Mouse (Mus musculus): ENCODE results near the gene Syne4.

Gene Syne4

DNA sequence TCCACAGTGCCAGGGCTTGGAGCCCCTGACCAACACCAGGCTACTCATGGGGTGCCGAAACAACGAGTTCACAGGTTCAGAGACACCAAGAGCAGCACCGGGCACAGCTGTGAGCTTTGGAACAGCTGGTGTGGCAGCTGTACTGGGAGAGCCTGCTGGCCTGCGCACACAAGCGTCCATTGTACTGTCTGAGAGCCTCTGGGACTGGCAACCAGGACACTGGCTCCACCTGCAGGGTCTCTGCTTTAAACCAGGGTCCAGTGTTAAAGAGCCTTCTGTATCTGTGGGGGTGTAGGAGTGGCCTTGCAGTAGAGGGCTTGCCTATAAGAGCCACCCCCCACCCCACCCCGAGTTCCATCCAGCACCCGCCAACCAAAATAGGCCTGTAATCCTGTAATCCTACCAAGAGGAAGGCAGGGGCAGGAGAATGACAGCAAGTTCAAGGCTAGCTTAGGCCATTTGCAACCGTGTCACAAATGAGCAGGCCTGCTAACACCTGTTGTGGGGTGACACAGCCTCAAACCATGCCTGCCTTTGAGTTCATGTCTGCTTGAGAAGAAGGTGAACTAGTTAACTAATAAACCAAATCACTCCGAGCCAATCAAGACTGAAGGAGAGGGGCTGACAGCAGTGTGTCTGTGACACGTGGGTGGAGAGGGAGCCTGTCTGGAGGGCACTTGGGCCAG, 24.8 kb upstream of the Syne4 start:
- TF ChIP-seq GATA4 (IDR thresholded peaks at IDR 0.05; ENCODE audit: insufficient replicate concordance, low read length): no peak

DNA sequence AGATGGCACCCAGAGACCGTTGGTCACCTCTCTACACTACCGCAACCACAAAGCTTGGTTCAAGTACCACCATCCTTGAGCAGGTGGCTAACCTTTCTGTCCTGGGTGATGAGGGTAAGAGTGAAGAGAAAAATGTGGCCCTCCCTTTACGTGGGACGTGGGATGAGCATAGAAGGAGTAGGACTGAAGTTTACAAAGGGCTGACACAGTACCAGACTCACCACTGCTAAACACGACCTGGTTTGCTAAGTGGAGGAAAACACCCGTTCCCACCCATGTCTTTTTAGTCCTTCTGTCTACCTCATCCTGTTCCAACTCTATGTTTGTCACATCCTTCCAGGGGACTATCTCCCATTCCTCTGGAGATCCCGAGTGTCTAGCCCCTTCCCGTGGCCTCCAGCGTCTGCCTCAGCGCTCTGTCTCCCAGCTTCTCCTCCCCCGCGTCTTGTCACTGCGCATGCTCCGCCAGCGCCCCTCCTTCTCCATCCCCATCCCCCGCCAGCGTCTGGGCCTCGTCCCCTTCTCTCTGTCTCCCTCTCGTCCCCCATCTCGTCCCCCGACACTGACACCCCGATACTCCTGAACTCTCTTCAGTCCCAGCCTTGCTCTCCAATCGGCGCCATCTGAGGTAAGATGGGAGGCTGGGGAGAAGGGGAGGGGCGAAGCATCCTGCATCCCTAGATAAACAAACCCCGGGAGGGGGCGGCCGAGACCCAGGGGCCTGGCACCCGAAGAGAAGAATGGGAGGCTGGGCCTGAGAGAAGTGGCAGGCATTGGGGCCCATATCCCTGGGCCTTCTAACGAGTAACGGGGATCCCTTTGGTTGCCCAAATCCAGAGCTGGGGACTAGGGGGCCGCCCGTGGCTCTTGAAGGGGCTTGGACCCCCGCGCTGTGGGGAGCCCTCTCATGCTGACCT, 23.1 kb upstream of the Syne4 start, which contains the start of gene Clip3:
Gene Clip3, plus strand, starts transcription at position 514 of the 917 bp plus-strand sequence.
- no peak for TF ChIP-seq GATA4 (IDR thresholded peaks at IDR 0.05; ENCODE audit: insufficient replicate concordance, low read length)

DNA sequence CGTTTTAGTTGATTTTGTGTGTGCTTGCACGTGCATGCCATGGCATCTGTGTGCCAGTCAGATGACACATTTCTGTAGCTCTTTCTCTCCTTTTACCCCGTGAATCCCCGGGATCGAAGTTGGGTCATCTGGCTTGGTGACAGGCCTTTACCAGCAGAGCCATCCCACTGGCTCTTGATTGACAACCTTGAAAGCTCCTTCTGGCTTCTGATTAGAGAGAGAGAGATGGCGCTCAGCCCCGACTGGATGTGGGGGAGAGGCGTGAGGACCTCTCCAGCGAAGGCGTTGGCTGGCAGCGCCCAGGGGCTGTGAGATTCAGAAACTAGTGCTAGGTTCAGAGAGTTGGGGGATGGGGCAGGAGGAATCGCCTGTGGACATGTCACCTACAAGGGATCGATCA, 20.8 kb upstream of the Syne4 start:
- no peak for TF ChIP-seq GATA4 (IDR thresholded peaks at IDR 0.05; ENCODE audit: insufficient replicate concordance, low read length)

DNA sequence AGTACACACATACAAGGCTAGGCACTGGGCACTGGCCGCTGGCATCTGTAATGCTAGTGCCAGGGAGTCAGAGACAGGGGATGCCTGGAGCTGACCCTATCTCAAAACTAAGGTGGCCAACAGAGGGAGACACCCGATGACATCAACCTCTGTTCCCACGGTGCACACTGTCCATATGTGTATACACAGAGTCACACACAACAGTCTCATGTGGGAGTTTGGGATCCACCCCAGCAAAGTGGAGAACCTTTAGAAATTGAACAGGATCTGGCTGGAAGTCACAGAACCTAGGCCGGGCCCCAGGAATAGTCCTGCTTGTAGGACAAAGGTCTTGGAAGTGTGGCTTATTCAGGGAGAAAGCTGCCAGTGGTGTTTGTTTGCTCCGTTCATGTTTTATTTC, 20.3 kb upstream of the Syne4 start:
- TF ChIP-seq GATA4 (IDR thresholded peaks at IDR 0.05; ENCODE audit: insufficient replicate concordance, low read length): no peak

DNA sequence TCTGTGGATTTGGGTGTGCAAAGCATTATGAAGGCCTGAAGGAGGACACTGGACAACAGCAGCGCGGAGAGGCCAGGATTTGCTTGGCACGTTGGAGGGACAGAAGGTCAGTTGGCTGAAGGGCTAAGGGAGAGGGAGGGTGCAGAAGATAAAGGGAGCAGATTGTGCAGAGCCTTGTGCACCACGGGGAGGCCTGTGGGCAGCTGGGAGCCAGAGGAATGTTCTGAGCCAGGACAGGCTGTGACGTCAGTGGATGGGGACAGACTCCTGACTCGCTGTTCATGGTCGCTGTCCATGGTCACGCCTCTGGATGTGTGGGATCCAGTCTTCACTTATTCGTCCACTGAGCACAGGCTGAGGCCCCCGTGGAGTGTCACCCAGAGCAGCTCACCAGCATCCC, 19.5 kb upstream of the Syne4 start:
- no peak for TF ChIP-seq GATA4 (IDR thresholded peaks at IDR 0.05; ENCODE audit: insufficient replicate concordance, low read length)

DNA sequence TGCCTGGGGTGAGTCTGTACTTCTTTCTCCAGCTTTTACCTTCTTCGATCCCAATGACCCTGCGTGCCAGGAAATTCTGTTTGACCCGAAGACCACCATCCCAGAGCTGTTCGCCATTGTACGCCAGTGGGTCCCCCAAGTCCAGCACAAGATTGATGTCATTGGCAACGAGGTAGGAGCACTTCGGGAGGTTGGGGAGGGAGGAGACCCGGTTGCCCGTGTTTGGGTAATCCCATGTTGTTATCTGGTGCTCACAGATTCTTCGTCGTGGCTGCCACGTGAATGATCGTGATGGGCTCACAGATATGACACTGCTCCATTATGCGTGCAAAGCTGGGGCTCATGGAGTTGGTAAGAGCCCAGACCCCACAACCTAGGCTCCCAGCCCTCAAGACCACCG, 17.8 kb upstream of the Syne4 start:
- TF ChIP-seq GATA4 (IDR thresholded peaks at IDR 0.05; ENCODE audit: insufficient replicate concordance, low read length): no peak

DNA sequence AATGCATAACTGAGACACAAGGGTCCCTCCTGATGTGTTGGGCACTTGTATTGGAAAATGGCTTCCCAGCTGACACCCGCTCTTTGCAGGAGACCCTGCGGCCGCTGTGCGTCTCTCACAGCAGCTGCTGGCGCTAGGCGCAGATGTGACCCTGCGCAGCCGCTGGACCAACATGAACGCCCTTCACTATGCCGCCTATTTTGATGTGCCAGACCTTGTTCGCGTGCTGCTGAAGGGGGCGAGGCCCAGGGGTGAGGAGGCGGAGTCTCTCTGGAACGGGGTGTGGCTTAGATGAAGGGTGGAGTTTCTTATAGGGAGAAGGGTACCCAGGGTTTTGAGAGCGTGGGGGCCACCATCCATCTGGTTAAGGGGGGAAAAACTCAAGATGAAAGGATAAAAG, 17.3 kb upstream of the Syne4 start:
- no peak for TF ChIP-seq GATA4 (IDR thresholded peaks at IDR 0.05; ENCODE audit: insufficient replicate concordance, low read length)

DNA sequence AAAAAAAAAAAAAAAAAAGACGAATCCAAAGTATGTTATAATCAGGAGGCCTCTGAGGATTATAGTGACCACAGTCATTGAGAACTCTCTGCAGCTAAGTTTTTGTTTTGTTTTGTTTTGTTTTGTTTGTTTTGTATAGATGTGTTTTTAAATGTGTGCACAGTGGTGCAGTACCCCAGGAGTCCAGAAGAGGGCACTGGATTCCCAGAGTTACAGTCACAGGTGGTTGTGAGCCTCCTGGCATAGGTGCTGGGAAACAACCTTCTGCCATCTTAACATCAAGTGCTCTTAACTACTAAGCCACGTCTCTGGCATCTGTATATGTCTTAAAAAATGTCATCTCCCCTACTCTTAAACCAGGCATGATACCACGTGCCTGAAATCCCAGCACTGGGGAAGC, 13.7 kb upstream of the Syne4 start:
- TF ChIP-seq GATA4 (IDR thresholded peaks at IDR 0.05; ENCODE audit: insufficient replicate concordance, low read length): no peak

DNA sequence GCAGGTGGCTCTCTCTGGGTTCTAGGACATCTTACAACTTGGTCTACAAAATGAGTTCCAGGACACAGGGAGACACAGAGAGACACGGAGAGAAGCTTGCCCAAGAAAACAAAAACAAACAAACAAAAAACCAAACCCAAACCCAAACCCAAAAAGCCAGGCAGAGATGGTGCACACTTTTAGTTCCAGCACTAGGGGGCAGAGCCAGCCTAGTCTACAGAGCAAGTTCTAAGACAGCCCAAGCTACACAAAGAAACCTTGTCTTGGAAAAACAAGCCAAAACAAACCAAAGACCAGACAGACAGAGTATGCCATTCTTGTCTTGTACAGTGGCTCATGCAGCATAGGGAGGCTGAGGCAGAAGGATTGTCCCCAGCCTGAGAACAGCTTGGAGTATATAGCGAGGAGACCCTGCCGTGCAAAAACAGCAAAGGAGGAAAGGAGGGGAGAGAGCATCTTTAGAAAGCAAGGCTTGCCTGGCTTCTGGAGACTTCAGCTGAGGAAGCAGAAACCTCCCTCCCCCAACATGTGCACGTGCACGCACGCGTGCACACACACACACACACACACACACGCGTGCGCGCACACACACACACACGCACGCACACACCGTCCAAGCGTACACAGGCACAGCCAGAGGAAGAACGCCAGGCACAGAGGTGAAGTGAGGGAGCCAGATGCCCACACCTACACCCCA, 8.4 kb upstream of the Syne4 start:
- no peak for TF ChIP-seq GATA4 (IDR thresholded peaks at IDR 0.05; ENCODE audit: insufficient replicate concordance, low read length)

DNA sequence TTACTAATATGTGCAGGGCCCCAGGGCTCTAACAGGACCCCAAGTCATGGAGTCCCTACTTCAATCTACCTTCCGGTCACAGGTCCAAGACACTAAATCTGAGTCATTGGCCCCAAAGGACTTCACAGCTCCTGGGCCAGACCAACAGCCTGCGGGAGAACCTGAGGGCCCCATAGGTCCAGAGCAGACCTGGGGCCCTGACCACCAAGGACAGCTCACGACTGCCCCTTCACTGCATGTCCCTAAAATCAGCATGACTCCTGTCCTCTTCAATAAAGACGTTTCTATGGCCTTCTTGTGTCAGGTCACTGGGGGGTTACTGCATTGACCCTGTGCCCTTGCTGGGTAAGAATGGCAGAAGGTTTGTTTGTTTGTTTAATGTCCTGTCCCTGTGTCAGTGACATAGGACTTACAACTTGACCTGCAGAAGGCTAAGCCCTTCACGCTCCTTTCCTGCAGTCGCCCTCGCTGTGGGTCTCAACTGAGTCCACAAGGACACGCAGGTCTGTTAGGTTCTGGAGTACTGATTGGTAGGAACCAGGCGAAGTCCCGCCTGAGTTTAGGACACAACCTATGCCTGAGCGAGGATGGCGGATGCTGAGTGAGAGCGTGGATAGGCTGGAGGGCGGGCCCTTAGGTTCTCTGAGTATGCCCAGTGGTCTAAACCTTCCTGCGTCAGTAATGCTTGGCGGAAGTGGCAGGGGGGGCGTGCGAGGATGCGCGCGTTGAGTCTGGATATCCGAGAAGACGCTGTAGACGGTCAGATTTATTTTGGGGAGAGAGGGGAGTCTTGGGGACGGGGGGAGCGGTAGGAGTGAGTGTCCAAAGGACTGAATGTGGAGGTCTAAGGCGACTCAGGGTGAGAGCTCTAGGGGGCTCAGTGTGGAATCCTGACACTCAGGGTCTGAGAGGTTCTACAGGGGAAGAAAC, 6.3 kb upstream of the Syne4 start, which contains the start of gene Alkbh6:
Gene Alkbh6, plus strand, starts transcription at position 642 of the 930 bp plus-strand sequence.
- no peak for TF ChIP-seq GATA4 (IDR thresholded peaks at IDR 0.05; ENCODE audit: insufficient replicate concordance, low read length)

DNA sequence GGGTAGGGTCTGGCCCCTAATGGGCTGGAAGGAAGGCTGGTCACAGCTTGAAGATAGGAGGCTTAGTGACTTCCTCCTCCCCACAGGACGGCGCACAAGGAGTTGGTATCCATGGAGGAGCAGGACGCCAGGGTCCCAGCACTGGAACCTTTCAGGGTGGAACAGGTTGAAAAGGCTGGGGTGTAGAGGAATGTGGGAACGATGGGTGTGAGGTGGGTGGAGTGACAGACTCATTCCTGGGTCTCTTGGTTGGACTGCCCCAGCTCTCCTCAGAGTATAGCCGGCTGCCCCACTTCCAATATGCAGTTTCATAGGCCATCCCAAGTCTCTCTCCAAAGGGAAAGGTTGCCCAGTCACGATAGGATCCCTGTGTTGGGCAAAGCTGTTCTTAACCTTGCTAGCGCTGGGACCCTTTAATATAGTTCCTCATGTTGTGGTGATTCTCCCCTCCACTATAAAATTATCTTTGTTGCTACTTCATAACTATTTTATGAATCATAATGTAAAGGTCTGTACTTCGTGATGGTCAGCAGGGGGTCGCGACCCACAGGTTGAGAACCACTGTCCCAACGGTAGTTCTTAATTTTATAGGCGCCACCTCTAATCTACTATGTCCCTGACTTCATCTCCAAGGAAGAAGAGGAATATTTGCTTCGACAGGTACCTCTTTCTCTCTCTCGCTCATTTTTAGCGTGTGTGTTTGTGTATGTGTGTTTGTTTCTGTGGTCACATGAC, 5.0 kb upstream of the Syne4 start:
- TF ChIP-seq GATA4 (IDR thresholded peaks at IDR 0.05; ENCODE audit: insufficient replicate concordance, low read length): no peak

DNA sequence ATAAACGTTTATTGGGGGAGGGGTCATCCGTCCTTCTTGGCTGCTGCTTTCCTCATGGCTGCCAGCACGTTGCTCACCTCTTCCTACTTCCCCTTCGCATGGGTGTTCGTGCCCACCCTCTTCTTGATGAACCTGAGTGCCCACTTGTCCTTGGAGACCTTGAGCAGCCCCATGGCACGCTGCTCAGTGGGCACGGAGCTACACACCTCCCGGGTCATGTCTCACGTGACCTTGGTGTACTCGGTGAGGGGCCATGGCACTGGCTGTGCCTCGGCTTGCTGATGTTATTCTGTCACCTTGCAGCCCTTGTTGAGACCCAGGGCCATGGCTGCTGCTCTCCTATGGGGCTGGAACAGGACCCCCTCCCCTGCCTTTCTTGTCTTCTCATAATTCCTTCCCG, 4.5 kb upstream of the Syne4 start:
- no peak for TF ChIP-seq GATA4 (IDR thresholded peaks at IDR 0.05; ENCODE audit: insufficient replicate concordance, low read length)

DNA sequence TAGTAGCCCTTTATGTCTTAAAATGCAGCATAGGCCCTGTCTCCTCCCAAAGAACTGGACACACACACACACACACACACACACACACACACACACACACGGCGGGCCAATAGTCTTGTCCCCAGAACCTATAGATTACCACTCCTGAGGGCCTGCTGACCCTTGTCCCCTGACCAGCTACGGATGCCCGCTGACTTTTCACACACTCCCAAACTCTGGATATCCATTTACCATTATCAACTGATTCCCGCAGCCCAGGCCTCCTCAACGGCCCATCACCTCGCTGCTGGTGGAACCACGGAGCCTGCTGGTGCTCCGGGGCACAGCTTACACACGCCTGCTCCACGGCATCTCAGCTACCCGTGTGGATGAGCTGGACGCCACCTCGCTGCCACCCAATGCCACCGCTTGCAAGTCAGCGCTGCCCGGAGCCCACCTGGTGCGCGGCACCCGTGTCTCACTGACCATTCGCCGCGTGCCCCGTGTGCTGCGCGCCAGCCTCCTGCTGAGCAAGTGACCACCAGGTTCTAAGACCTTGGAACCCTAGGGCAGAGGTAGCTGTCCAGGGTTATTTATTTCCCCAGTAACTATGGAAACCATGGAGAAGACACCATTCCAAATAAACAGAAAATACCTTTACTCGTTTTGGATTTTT, 814 bp upstream of the Syne4 start:
- no peak for TF ChIP-seq GATA4 (IDR thresholded peaks at IDR 0.05; ENCODE audit: insufficient replicate concordance, low read length)
